Mouse (Mus musculus) lung, postnatal 36 days (tissue): Measurements from ENCODE around the gene Adgrl4.

Experiments
- DNase-seq: peaks from one replicate; pipeline ENCODE4 v3.0.0; 2022; ENCODE audit warnings: mixed read lengths

Adgrl4 gene

DNA sequence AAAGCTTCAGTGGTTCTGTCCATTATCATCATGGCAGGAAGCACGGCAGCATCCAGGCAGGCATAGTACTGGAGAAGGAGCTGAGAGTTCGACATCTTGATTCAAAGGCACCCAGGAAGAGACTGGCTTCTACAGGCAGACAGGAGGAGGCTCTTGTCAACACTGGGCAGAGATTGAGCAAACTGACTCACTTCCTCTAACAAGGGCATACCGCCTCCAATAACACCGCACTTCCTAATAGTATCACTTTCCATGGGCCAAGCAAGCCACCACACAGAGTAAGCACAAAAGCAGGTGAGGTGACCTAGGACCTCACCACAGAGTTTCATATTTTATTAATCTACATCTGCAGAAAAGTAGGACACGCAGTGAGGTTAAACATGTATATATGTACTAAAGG is 73.5 kb downstream of the Adgrl4 start:
- DNase-seq: no peak

DNA sequence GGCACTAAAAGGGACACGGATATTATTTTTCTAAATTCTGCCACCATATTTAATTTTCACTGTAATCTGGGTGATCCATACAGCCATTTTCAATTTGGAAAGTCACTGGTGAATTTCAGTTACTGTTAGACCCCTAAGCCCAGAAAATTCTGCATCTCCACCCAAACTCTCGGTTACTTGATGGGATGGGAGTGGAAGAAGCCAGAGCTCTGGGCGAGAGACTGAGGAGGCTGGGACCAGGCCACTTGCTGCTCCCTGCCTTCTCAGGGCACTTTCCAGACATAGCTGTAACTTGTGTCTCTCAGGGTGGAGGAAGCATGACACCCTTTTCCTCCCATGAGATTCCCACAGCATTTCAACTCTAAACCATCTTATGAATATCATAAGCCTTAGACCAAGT is 109.5 kb downstream of the Adgrl4 start:
- DNase-seq: no peak

DNA sequence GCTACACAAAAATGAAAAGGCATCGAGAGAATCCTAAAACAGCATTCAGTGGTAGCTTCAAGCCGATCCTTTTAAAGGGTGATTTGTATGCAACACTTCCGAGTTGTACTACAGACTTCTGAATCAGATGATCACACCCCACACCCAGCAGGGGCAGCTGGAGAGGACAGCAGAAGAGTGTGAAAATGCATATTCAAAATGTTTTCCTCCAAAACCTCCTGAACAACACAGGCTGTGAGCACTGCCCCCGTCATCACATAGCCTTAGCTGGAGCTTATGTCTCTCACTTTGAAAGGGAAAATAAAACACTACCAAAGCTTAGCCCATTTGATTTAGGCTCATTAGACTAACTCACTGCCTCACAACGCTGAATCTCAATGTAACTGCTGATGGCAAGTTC is 113.3 kb downstream of the Adgrl4 start:
- DNase-seq: no peak

DNA sequence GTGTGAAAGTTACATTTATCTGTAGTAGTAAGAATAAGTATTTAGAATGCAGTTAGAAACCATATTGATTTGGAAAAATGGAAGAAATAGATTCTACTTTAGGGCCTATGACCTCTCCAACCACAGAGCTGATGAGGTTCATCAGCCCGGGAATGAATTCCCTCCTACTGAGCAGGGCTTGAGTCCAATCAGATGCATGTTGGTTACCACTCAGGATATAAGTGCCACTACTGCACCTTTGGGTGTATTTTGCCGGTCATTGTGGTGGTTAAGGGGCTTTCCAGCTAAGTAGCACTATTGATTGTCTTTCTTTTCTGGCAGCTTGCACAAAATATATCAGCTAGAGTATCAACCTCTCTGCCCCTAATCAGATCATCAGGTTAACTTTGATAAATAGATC is 118.9 kb downstream of the Adgrl4 start:
- DNase-seq: no peak

DNA sequence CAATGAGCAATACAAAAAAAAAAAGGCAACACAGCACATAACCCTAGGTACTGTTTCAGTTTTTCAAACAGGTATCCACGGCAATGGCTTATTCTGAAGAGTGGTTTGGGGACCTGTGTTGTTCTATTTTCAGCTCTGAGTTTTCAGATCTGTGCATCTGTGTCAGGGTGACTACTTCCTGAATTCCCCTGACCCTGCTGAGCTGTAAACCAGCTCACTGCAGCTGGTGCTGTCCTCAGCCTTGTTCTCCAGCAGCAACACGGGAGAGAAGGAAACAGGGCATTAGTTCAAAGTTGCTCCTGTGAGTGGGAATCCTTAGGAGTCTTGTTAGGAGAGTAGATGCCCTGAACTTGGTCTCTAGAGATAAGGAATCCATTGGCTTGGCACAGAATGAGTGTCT is 119.4 kb downstream of the Adgrl4 start:
- DNase-seq: no peak

DNA sequence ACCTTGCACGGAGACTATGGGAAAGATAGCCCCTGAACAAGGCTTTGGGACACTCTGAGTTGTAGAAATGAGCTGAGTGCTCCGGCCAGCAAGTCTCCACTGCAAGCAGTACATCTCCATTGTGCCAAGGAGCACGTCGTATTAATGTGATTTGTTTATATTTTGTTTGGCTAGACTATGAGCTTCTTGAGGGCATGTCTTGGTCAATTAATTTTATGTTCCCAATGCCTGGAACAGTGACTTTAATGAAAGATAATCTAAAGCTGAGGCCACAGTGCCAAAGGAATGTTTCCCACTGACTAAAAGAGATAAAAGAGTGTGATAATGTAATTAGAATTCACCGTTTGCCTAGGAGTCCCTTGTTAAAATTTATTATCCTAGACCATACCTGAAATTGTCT is 119.9 kb downstream of the Adgrl4 start:
- DNase-seq: no peak

DNA sequence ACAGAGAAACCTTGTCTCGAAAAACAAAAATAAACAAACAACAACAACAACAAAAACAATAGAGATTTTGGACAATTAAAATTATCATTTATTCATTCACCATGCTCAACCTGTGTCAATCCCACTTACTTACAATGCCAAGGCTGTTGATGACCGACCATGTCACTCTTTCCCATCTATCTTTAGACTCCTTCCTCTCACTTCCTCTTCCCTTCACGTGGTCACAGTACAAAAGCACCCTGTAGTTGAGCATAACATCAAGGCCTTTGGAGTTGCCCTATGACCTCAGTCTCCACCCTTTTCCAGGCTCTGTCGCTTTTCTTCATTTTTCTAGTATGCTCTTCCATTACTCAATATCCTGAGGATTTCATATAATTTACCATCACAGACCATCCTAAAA is 120.7 kb downstream of the Adgrl4 start:
- DNase-seq: no peak

DNA sequence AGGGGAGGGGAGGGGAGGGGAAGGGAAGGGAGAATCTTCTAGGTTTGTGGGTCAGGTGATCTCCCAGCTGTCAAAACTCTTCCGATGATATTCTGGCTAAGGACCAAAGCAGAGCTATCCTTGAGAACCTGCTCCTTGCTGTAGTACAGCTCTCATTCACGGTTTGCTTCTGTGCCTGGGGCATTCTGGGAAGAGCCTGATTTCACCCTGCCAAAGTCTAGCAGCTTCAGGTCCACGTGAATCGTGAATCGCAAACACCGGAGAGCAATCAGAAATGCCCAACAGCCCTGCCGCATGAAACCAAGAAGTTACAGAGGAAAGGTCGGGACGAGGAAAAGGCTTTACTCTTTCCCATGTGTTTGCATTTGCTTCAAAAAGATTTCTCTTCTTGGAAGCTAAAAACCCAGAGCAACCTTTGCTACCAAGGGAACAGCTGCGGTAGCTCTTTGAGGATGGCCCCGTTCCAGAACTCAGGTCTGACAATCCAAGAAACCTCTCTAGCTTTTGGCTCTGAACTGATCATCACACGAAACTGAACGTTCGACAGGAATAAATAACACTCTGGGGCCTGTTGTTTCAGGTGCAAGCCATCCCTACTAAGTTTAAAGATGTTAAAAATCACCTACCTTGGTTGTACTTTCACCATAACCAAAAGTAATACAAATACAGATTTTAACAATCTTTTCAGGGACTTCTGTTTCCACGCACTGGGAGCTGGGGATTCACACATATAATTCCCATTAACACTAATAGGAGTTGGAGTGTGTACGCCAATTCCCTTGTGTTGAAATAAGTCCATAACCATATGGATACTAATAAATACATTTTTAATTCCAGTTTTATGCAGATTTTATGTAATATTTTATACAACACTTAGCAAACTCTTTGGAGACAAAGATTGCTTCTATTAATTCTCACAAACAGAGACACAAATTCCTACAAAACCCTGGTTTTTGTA is 128.3 kb downstream of the Adgrl4 start:
- DNase-seq: peak; percentile 4

DNA sequence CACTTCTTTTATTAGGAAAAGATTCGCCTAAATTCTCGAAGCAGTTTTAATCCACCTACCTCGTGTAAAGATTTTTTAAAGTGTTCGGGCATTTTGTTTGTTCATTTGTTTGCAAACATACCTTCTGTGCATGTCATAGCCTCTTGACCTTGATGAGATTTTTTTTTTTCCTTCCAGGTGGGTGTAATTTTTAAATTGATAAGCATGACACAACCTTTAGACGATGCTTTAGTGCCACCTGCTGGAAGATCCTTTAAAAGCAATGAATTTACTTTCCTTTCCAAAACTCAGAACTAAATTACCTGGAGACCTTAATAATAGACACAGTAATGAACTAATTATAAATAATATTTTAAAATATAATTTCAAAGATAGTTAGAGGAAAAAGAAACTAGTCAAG is 128.9 kb downstream of the Adgrl4 start:
- DNase-seq: peak; percentile 41

DNA sequence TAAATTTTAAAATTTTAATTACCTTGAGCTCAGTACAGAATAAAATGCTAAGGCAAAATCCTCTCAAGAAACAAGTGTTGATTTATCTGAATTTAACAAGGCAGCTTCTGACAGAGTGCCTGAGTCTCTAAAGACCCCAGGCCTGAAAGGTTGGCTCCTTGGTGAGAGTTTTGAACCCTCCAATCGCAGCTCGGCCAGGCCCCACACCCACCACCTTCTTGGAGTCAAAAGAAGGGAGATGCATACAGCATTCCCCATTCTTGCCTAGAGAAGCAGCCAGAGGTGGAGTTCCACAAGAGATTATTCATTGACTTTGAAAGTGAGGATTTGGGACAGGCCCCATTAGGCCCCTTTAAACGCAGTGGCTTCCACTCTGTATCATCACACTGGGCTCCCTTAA is 129.9 kb downstream of the Adgrl4 start:
- DNase-seq: no peak

DNA sequence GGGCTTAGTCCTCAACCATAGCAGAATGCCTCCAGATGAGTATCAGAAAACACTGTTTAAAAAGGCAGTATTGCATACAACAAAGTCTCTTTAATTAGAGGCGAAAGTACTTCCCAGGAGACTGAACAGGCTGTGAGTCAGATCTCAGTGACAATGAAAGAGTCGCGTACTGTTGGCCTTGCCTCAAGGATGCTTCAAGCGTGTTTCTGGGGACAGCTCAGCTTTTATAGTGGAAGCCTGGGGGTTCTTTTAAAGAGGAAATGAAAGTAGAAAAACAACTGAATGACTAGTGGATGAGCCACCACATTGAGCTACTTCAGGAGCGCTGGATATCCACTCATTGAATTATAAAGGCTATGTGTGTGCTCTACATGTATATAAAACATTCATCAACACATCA is 134.4 kb downstream of the Adgrl4 start:
- DNase-seq: no peak

DNA sequence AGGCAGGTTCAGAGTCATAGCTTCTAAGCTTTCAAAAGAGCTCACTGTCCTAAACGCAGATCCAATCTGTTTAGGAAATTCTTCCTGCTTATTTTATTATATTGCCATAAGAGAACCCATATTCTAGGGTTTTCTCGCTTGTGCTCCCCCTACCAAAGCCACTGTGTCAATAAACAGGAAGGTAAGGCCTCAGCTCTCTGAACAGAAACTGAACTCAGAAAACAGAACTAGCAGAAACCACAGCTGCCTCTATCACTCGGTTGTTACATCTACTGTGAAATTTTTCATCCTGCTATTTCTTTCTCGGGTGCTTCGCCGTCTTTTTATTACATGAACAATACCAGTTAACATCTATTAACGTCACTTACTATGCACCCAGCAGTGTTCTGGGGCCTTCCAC is 137.6 kb downstream of the Adgrl4 start:
- no peak for DNase-seq

DNA sequence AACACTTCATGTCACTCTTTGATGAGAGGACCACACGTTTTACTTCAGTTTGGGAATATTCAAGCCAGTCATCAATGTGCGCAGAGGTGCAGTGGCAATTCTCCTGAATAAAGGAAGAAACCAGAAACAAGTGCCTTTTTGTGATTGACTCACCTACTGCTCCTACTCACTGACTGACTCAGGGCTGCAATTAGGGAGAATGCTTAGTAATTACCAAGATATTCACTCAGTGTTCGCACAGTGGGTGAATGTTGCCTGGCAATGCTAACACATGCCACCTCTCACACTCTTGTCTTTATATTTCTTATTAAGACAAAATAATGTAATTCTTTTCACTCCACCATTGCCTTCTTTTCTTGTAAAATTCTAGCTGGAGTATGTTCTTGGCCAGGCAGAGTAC is 138.5 kb downstream of the Adgrl4 start:
- no peak for DNase-seq

DNA sequence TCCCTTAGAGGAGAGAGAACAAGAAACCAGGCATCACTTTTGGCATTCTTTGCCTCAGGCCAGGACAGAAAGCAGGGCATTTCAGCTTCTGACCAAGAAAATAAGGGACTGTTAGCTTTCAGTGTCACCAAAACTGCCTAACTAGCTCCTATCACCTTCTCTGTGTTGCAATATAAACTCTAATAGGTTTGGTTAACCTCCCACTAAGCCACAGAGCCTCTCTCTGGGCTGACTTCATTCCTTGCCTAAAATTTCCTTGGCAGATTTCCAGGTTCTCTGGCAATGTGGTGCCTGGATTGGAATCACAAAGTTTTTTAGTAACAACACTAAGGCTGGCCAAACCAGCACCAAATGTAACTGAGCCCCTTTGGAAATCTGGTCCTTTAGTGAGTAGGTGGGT is 154.2 kb downstream of the Adgrl4 start:
- no peak for DNase-seq
